Mouse (Mus musculus): Measurements from ENCODE around the gene Mpzl2.

Mpzl2 gene

GRCm38 (mm10) chr9:45039499-45039898 is at the start of gene Mpzl2:
Gene Mpzl2 (plus strand): TSS chr9:45039799.
- no peak for DNase-seq (ENCODE audit: low spot score)

DNA sequence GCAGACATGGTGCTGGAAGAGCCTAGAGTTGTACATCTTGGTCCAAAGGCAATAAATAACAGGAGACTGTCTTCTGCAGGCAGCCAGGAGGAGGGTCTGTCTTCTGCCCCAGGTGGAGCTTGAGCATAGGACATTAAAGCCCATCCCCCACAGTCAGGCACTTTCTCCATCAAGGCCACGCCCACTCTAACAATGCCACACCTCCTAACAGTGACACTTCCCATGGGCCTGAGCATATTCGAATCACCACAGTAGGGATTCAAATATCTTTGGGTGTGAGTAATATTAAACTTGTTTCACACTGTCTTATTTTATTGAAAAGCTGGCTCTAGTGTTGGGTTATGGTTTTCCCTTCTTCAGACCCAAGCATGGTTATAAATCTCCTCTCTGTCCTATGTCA is 47.8 kb upstream of the Mpzl2 start:
- DNase-seq (ENCODE audit: low spot score): no peak

- no peak for DNase-seq (ENCODE audit: low spot score)
Observed at GRCm38 (mm10) chr9:44992271-44992670, 47.3 kb upstream of the Mpzl2 start.

DNA sequence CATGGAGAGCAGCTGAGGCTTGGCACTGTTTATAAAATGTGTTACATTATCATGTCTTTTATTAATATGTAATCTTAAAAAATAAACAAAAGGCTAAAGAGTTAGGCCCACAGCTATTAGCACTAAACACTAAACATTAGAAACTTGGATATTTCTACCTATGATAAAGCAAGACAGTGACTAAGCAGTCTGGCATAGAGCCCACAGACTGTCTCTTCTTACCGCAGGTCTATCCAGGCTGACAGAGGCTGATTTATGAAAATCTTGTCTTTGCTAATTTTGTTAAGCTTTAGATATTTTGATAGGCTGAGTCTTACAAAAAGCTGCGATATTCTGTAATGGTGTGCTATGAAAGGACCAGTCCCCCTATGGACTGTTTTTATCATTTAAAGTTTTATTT is 46.3 kb upstream of the Mpzl2 start:
- DNase-seq (ENCODE audit: low spot score): no peak

DNA sequence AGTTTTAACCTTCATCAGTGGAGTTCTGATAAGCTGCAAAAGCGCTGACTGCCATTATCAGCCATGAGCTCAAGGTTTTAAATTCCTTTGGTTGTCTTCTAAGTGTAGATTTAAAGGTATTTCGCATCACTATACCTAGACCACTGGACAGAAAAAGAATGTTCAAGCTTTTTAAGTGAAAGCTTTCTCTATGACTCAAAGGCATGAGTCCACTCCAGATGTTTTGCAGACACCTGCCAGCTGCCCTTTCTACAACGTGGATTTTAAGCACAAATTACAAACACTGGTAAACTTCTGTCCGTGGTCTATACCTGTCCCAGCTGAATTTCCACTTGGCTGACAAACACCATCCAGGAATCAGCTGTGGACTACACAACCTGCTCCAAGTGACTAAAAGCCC is 44.6 kb upstream of the Mpzl2 start:
- no peak for DNase-seq (ENCODE audit: low spot score)

DNA sequence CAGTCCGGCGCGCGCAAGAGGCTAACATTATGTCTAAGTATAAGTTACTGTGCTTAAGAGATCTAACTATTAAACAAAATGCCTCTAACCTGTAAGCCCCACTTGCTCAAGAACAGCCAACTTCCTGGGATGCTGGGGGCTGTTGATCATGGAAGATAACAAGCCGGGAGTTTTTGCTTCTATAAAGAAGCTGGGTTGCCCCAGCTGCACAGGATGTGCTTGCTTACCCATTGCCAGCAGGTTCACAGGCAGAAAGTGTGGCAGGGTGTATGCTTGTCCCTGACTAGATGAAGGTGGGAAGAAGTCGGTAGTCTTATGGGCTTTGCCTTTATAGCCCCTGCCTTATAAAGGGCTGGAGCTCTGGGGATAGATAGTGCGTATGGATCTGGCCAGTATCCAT is 43.0 kb upstream of the Mpzl2 start:
- DNase-seq (ENCODE audit: low spot score): no peak

DNA sequence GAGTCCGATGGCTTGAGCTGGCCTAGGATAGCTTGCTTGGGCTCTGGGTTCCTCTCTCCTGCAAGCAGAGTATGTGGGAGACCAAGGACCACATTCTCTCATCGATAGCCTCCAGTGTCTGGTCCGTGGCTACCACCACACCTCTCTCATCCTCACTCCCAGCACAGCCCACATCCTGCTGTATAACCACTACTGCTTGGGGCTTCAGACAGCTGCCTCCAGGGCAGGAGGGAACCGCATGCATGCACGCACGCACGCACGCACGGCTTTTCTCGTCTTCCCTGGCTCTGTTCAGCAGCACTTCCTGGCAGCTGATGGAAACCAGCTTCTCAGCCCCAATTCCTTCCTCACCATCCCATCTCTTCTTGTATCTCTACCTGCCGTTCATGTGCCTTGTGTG is 41.5 kb upstream of the Mpzl2 start:
- no peak for DNase-seq (ENCODE audit: low spot score)

- no peak for DNase-seq (ENCODE audit: low spot score)
Observed at GRCm38 (mm10) chr9:44999171-44999570, 40.4 kb upstream of the Mpzl2 start.

GRCm38 (mm10) chr9:44999776-45000175 is 39.8 kb upstream of the Mpzl2 start:
- DNase-seq (ENCODE audit: low spot score): no peak

GRCm38 (mm10) chr9:45000249-45000648 is 39.4 kb upstream of the Mpzl2 start:
- no peak for DNase-seq (ENCODE audit: low spot score)

GRCm38 (mm10) chr9:45007404-45007803 is 32.2 kb upstream of the Mpzl2 start:
- DNase-seq (ENCODE audit: low spot score): no peak

DNA sequence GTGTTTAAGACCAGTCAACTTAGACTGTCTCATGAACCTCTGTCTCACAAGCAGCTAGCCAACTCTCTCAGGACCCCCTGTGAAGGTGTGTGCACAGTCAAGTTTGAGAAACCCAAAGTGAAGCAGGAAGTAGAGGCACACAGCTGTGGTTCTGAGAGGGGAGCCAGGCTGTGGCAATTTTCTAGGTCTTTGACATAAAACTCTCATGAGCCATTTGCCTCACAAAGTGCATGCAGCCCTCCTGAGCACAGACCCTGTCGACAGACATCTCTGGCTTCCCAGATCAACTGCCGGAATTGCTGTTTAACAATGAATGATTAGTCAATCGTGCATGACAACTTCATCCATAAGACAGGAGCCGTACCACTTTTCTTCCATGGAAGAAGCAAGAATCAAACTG is 31.3 kb upstream of the Mpzl2 start:
- DNase-seq (ENCODE audit: low spot score): no peak

DNA sequence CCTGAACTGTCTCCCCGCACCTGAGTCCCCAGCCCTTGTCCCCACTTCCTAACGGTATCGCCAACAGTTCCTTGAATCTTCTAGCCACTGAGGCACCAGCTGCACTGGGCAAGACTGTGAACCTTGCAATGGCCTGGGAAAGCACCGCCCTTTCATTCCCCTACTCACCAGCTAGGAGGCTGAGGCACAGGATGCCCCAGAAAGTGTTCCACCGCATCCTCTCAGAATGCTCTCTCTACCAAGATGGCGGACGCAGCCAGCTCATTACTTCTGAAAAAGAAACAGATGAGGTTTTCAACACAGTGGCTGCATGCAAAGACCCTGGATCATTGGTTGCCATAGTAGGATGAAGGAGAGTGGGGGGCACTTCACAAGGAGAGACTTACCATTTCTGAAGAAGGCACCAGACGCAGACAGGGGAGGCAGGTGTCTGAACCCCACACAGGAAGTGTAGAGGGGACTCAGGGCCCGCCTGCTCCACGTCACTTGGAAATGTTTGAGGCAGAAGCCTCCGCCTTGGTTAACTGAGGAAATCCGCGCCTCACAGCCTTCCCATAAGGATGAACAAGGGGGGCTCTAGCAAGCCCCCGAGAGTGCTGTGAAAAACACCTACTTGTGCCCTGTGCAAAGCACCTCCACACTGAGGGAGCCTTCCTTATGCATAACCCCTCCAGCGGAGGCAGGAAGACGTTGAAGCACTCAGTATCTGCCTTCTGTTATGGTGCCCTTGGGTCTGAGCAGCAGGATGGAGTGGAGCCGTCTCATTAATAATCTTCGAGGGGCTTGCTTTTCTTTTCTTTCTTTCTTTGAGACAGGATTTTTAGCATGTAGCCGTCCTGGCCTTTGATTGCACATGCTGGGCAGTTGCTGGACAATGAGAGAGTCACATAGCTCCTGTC is 30.2 kb upstream of the Mpzl2 start, which contains the start of gene Cd3e:
Cd3e (minus strand) TSS at position 448 of the 899 bp plus-strand sequence.
- DNase-seq (ENCODE audit: low spot score): no peak

DNA sequence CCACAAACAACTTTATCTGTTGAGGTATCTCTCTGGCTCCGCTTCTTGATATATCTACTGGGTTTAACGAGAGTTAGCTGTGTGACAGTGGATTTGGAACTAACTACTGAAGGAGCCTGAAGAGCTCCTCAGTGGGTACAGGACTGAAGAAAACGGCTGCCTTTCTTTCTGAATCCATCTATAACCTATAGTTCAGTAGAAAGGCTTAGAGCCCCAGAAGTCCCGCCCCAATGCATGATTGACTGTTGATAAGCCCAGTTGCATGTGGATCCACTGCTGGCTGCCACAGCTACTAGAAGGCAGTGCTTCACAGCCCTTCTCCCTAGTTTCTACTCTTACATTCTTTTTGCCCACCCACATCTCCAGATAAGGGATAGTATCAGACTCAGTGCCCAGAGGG is 29.1 kb upstream of the Mpzl2 start:
- DNase-seq (ENCODE audit: low spot score): no peak

DNA sequence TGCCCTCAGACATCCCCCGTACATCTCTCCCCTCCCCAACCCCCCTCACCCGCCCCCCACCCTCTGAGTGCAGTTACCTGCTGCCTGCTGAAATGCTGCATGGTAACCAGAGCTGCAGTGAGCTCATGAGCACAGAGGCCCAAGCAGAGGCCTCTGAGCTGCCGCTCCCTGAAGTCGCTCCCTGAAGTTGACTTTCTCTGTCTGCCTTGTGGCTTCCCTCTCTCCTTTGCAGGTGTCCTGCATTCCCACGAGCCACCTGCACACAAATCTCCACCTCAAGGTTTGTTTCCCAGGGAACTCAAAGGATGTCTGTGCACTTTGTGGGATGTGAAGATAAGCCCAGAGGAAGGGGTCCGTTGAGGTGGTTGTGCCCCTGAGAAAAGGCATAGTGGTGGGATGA is 28.3 kb upstream of the Mpzl2 start:
- DNase-seq (ENCODE audit: low spot score): no peak

GRCm38 (mm10) chr9:45014879-45015278 is 24.7 kb upstream of the Mpzl2 start:
- no peak for DNase-seq (ENCODE audit: low spot score)

GRCm38 (mm10) chr9:45015841-45016240 is 23.8 kb upstream of the Mpzl2 start:
- no peak for DNase-seq (ENCODE audit: low spot score)

GRCm38 (mm10) chr9:45018031-45018430 is 21.6 kb upstream of the Mpzl2 start:
- DNase-seq (ENCODE audit: low spot score): no peak

- no peak for DNase-seq (ENCODE audit: low spot score)
Observed at GRCm38 (mm10) chr9:45022800-45023199, 16.8 kb upstream of the Mpzl2 start.

DNA sequence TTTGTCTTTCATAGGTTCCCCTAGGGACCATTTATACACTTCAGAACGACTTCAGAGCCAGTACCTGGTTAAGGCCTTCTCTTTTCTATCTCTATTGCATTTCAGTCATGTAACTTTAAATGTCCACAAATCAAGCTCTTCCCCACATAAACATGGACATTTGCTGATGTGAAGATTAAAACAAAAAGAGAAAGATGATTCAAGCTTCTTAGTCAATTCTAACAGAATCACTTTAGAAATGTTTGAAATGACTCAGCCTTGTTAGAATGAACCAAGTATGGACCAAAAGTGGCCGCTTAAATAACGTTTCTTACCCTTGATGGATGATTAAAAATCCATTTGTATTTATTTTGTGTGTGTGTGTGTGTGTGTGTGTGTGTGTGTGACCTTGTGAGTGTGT is 16.0 kb upstream of the Mpzl2 start:
- no peak for DNase-seq (ENCODE audit: low spot score)

GRCm38 (mm10) chr9:45024187-45024586 is 15.4 kb upstream of the Mpzl2 start:
- no peak for DNase-seq (ENCODE audit: low spot score)

- no peak for DNase-seq (ENCODE audit: low spot score)
Observed at GRCm38 (mm10) chr9:45027376-45027775, 12.2 kb upstream of the Mpzl2 start.

GRCm38 (mm10) chr9:45030341-45030740 is 9.3 kb upstream of the Mpzl2 start:
- DNase-seq (ENCODE audit: low spot score): no peak

- no peak for DNase-seq (ENCODE audit: low spot score)
Observed at GRCm38 (mm10) chr9:45032261-45032660, 7.3 kb upstream of the Mpzl2 start.

Measured in ovary, adult 18-20 months (tissue).